Comparison of ENCODE assay signal across 9 mouse cellular contexts in the genomic region with DNA sequence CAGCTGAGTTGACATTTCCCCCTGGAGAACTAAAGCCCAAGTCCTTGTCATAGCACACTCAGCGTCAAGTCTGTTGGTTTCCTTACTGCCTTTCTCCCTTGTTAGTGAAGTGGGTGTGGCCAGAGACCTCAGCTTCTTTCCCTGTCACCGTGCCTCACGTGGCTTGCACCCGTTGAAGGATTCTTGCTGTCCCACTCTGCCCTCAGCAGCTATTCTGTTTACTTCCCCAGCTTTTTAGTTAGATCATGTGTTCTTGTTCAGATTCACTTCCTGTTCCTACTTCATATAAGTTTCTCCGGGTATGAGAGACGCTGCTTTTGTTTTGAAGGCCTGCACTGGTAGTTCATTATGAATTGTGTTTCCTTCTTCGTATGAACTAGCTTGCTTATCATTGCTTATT.
A peak's percentile ranks its signal among the peaks of the same experiment; 100 is the strongest.
DNase-seq lines count a peak whose midpoint lies in the region; TF ChIP-seq lines count a peak whose summit lies in the region.
"Had no signal": no experiment of that assay in that cellular context is flagged by ENCODE, and none has a peak within 500 bp of the region (broad histone marks: within the 10 kb centered on the region; RNA-seq: fewer than 3 reads in every experiment).

No protein-coding gene starts in this region.

- no peak overlapping the region for H3K4me3 ChIP-seq in lung, adult 2 months (replicated peaks; ENCODE audit: extremely low read depth, low read depth, low read length)
- H3K4me3 ChIP-seq in thymus, adult 2 months (ENCODE audit: control insufficient read depth, insufficient read depth, low read length) = no peak overlapping the region
- H3K4me3 ChIP-seq: limb, embryonic 12.5 days had no signal

- 20% methylated on average over 7 of the region's 7 CpGs for WGBS in lung, adult 2 months
- 18% methylated on average over 7 of the region's 7 CpGs for WGBS in thymus, adult 2 months

- DNase-seq in left cerebral cortex, postnatal 36 days (ENCODE audit: low spot score in 2 of 2) = peak; percentile 12
- no peak for DNase-seq in left cerebral cortex, adult 18-20 months (ENCODE audit: low spot score in 2 of 2)
- peak; percentile 42 to 69 for DNase-seq in heart, adult 9 months (ENCODE audit: low spot score in 2 of 2)
- peak; percentile 20 for DNase-seq in lung, adult 2 months
- peak; percentile 24 for DNase-seq in thymus, adult 2 months
- DNase-seq in cerebellum, postnatal 4 days (ENCODE audit: low spot score in 2 of 2) = no peak
- DNase-seq in ovary, postnatal 36 days (ENCODE audit: low spot score) = no peak
- no peak for DNase-seq in right cerebral cortex, postnatal 4 days

- TF ChIP-seq POLR2A in lung, adult 2 months (IDR thresholded peaks at IDR 0.05; ENCODE audit: borderline replicate concordance, extremely low read depth, low read depth, low read length) = no peak
- no peak for TF ChIP-seq POLR2A in thymus, adult 2 months (IDR thresholded peaks at IDR 0.05; ENCODE audit: control insufficient read depth, extremely low read depth, insufficient read depth, low read length, poor library complexity)

- H3K27me3 ChIP-seq in thymus, adult 2 months (ENCODE audit: control insufficient read depth, insufficient read depth, low read length) = no peaks in the 10 kb centered on the region

- H3K36me3 ChIP-seq in thymus, adult 2 months (ENCODE audit: control insufficient read depth, insufficient read depth, low read length) = no peaks in the 10 kb centered on the region
- H3K36me3 ChIP-seq: limb, embryonic 12.5 days had no signal

- intact Hi-C loops in left cerebral cortex, postnatal 36 days (cut with DNase I) = no loop called here

- peak overlapping the region; percentile 5; the same call in 1 of the 2 replicates for H3K27ac ChIP-seq in thymus, adult 2 months (ENCODE audit: control insufficient read depth, insufficient read depth, low read length)
- H3K27ac ChIP-seq: limb, embryonic 12.5 days had no signal

- no peak for TF ChIP-seq CTCF in lung, adult 2 months (IDR thresholded peaks at IDR 0.05; ENCODE audit: insufficient read depth, low read length)
- TF ChIP-seq CTCF in thymus, adult 2 months (IDR thresholded peaks at IDR 0.05; ENCODE audit: borderline replicate concordance, control insufficient read depth, extremely low read depth, insufficient read depth, low read length, poor library complexity) = no peak

- H3K4me1 ChIP-seq in lung, adult 2 months (ENCODE audit: control insufficient read depth, insufficient read depth, low read length) = no peaks in the 10 kb centered on the region
- peaks cover 2% of the 10 kb centered on the region for H3K4me1 ChIP-seq in thymus, adult 2 months (replicated peaks; ENCODE audit: control insufficient read depth, insufficient read depth, low read length)
- H3K4me1 ChIP-seq: limb, embryonic 12.5 days had no signal

Comparison
In these comparisons a context has a peak if more than half of its experiments do, and no peak if none do; other contexts are left out.
1. DNase-seq: peak in left cerebral cortex, postnatal 36 days (2 of 2), heart, adult 9 months (2 of 2), lung, adult 2 months (single experiment) and thymus, adult 2 months (single experiment); none in left cerebral cortex, adult 18-20 months (0 of 2), cerebellum, postnatal 4 days (0 of 2), ovary, postnatal 36 days (single experiment) and right cerebral cortex, postnatal 4 days (single experiment).